Mouse (Mus musculus) kidney, postnatal 0 days (tissue): ENCODE measurements at regions not wholly inside any gene's neighbourhood (a gene's known extent, or its start where the extent isn't known, plus 50 kb on each side); places are given as distances from the start of the nearest gene placed in this dataset.

Experiments used
- ATAC-seq: fragments of 200-750 bp; cut with Nextera tagmentation; replicated peaks from 2 replicates; pipeline ENCODE4 v1.8.0; 2017; ENCODE audit warnings: low read depth, moderate number of reproducible peaks, moderate TSS enrichment, moderate library complexity; ENCODE audit not compliant: low FRiP score
- DNase-seq: peaks from one replicate; pipeline ENCODE4 v3.0.0-alpha.2; 2016; ENCODE audit warnings: low spot score
- H3K27ac ChIP-seq: fragments of 300-500 bp; sonication (generic); 2 replicates; pipeline ENCODE4 v1.5.1; 2014; ENCODE audit warnings: mild to moderate bottlenecking
- H3K27me3 ChIP-seq: fragments of 300-500 bp; sonication (generic); 2 replicates; pipeline ENCODE4 v1.6.1; 2014; ENCODE audit warnings: low read length, mixed read lengths; ENCODE audit not compliant: insufficient read depth
- H3K36me3 ChIP-seq: fragments of 300-500 bp; sonication (generic); 2 replicates; pipeline ENCODE4 v1.6.1; 2014; ENCODE audit warnings: low read length, mixed read lengths; ENCODE audit not compliant: insufficient read depth
- H3K4me1 ChIP-seq: fragments of 300-500 bp; sonication (generic); replicated peaks from 2 replicates; pipeline ENCODE4 v1.6.1; 2014; ENCODE audit warnings: antibody characterized with exemption, low read length, mixed read lengths; ENCODE audit not compliant: insufficient read depth
- H3K4me2 ChIP-seq: fragments of 300-500 bp; sonication (generic); 2 replicates; pipeline ENCODE4 v1.6.1; 2014; ENCODE audit warnings: mild to moderate bottlenecking, low read length, moderate library complexity, mixed read lengths
- H3K4me3 ChIP-seq: fragments of 300-500 bp; sonication (generic); replicated peaks from 2 replicates; pipeline ENCODE4 v1.5.1; 2014; ENCODE audit warnings: low read depth, low read length
- H3K9ac ChIP-seq: fragments of 300-500 bp; sonication (generic); 2 replicates; pipeline ENCODE4 v1.6.1; 2014; ENCODE audit warnings: low read depth, low read length
- H3K9me3 ChIP-seq: fragments of 300-500 bp; sonication (generic); replicated peaks from 2 replicates; pipeline ENCODE4 v1.6.1; 2016; ENCODE audit warnings: low read length, inconsistent platforms, mixed read lengths
- CTCF ChIP-seq: IDR thresholded peaks from 2 replicates; pipeline ENCODE4 v1.5.1; 2016; ENCODE audit warnings: antibody characterized with exemption, low read depth, mild to moderate bottlenecking, moderate library complexity
- WGBS: fragments of 180-500 bp; shearing (Covaris S2); extraction: QIAGEN DNeasy Blood & Tissue Kit; methylation state at CpG from one replicate; pipeline ENCODE4 v1.1.7; 2014; 5-methylcytosine and 5-hydroxymethylcytosine counted together

DNA sequence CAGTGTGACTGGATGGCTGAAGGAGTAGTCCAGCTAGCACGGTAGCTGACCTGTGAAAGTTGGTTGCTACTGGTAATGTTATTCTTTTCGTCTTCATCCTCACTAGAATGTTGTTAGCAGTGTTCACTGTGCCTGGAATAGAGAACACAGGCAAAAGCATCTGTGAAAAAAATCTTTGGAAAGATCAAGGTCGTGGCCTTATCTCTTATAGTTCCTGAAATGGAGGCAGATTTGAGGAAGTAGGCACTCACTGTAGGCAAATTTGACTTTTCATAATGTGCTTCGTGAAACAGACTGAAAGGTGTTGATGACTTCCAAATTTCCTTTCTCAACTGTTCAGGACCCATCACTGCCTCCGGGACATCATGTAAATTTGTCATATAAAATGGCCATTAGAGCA lies 124.5 kb upstream of the Adamts9 start:
- Histone ChIP-seq H3K9ac (no peak overlapping the region), H3K4me2 (no peak overlapping the region), H3K27me3 (no peaks in the 10 kb centered on the region), H3K36me3 (no peaks in the 10 kb centered on the region), H3K4me1 (peaks cover 24% of the 10 kb centered on the region), H3K9me3 (no peaks in the 10 kb centered on the region), H3K4me3 (no peak overlapping the region), H3K27ac (no peak overlapping the region)
- DNase-seq, result no peak
- no peak for ATAC-seq
- no peak for TF ChIP-seq CTCF
- WGBS, result 72% methylated on average over 5 of the region's 5 CpGs

- H3K4me3 ChIP-seq, result peak overlapping the region; percentile 24
- ATAC-seq (no peak; the same call in 1 of the 2 replicates), DNase-seq (peak; percentile 94)
- peaks cover 24% of the 10 kb centered on the region for H3K4me1 ChIP-seq
- H3K9ac ChIP-seq, result peak overlapping the region; percentile 50
- no peaks in the 10 kb centered on the region for H3K9me3 ChIP-seq
- no peaks in the 10 kb centered on the region for H3K36me3 ChIP-seq
- H3K27me3 ChIP-seq, result no peaks in the 10 kb centered on the region
- H3K4me2 ChIP-seq, result peak overlapping the region; percentile 54
- peak overlapping the region; percentile 86 for H3K27ac ChIP-seq
- 6% methylated on average over 11 of the region's 11 CpGs for WGBS
- TF ChIP-seq CTCF, result no peak
These were observed 123.5 kb upstream of the Adamts9 start for GRCm38 (mm10) chr6:93066553-93067376.

DNA sequence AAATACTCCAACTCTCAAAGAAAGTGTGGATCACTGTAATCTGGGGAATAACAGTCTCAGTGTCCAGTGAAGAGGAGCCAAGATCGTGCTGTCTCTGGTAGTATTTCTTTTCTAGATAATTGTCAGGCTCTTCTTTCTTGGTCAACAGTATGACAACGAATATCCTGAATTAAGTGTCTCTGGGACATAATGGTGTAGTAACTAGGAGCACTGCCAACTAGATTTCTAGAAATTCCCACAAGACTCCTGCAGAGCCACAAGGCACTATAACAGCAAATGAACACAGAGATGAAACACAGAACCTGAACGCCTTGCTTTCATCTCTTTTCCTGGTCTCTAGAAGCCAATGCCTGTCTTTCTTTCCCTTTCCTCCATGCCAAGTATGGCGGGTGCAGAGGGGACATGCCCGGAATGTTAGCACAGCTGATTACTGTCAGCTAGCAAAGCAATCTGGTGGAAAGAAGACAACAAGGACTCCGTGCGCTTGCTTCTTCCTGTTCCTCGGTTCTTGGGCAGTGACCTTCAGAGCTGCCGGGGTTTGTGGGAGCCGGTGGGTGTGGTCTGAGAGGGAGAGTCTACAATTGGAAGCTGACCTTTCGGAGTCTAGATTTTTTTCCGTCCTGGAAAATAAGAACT lies 122.7 kb upstream of the Adamts9 start:
- TF ChIP-seq CTCF, result no peak
- ATAC-seq (no peak), DNase-seq (peak; percentile 78)
- H3K27me3 ChIP-seq, result no peaks in the 10 kb centered on the region
- H3K4me2 ChIP-seq, result peak overlapping the region; percentile 54
- H3K4me1 ChIP-seq, result peaks cover 26% of the 10 kb centered on the region
- peak overlapping the region; percentile 86 for H3K27ac ChIP-seq
- 8% methylated on average over 12 of the region's 12 CpGs for WGBS
- no peaks in the 10 kb centered on the region for H3K9me3 ChIP-seq
- peak overlapping the region; percentile 24 for H3K4me3 ChIP-seq
- no peaks in the 10 kb centered on the region for H3K36me3 ChIP-seq
- H3K9ac ChIP-seq, result peak overlapping the region; percentile 50

DNA sequence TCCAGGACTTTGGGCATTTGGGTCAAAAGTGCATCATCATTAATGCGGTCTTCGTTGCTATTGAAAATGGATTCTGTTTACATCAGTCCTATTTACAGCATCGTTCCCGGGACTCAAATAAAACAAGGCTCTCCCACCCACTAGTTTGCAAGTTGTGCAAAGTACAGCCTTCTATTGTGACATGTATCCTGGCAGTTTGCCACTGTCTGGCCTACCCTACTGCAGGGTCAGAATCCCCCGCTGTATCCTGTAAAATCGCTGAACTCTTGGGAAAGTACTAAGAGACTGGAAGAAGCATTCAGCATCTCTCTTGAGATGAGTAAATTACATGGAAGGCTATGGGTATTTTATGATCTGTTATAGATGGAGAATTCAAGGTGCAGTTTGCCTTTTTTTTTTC lies 122.1 kb upstream of the Adamts9 start:
- ATAC-seq (no peak), DNase-seq (peak; percentile 71)
- H3K4me3 ChIP-seq, result no peak overlapping the region
- TF ChIP-seq CTCF, result no peak
- H3K9ac ChIP-seq, result no peak overlapping the region
- H3K4me2 ChIP-seq, result no peak overlapping the region
- H3K27me3 ChIP-seq, result no peaks in the 10 kb centered on the region
- H3K36me3 ChIP-seq, result no peaks in the 10 kb centered on the region
- no peaks in the 10 kb centered on the region for H3K9me3 ChIP-seq
- 45% methylated on average over 6 of the region's 6 CpGs for WGBS
- H3K4me1 ChIP-seq, result peaks cover 26% of the 10 kb centered on the region
- H3K27ac ChIP-seq, result peak overlapping the region; percentile 86

- ATAC-seq (no peak), DNase-seq (no peak)
- H3K27ac ChIP-seq, result no peak overlapping the region
- peaks cover 26% of the 10 kb centered on the region for H3K4me1 ChIP-seq
- 53% methylated on average over 7 of the region's 7 CpGs for WGBS
- no peak overlapping the region for H3K9ac ChIP-seq
- TF ChIP-seq CTCF, result no peak
- H3K4me3 ChIP-seq, result no peak overlapping the region
- H3K9me3 ChIP-seq, result no peaks in the 10 kb centered on the region
- no peak overlapping the region for H3K4me2 ChIP-seq
- H3K27me3 ChIP-seq, result no peaks in the 10 kb centered on the region
- no peaks in the 10 kb centered on the region for H3K36me3 ChIP-seq
These were observed 121.1 kb upstream of the Adamts9 start for GRCm38 (mm10) chr6:93064366-93064765.

DNA sequence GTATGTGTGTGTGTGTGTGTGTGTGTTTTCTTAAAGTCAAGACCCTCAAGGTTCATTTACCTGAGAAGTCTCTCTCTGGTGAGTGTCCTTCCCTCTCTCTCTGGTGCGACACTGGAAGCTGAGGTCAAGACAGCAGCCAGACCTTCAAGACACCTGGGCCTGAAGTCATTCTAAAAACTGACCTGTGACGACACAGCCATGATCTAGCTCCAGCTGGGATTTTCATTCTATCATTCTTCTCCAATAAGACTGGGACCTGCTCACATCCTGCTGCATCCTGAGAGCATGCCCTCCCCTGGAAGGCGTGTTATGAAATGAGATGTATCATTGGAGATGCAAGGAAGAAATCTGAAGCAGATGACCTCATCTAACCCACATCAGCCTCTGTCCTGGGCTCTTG lies 118.4 kb upstream of the Adamts9 start:
- peaks cover 23% of the 10 kb centered on the region for H3K4me1 ChIP-seq
- TF ChIP-seq CTCF, result no peak
- H3K9ac ChIP-seq, result no peak overlapping the region
- no peak overlapping the region for H3K4me3 ChIP-seq
- DNase-seq, result no peak
- no peaks in the 10 kb centered on the region for H3K36me3 ChIP-seq
- ATAC-seq, result no peak
- WGBS, result 70% methylated on average over 3 of the region's 3 CpGs
- no peaks in the 10 kb centered on the region for H3K27me3 ChIP-seq
- H3K9me3 ChIP-seq, result no peaks in the 10 kb centered on the region
- no peak overlapping the region for H3K4me2 ChIP-seq
- H3K27ac ChIP-seq, result no peak overlapping the region
